Mouse (Mus musculus): ENCODE data around the gene Fkbp1a. TPM values are rescaled to one million over a fixed set of nuclear protein-coding genes. Genes with fewer than 3 reads are reported as not detected.

Gene Fkbp1a
- polyA plus RNA-seq, 1 experiment, result 228 TPM

DNA sequence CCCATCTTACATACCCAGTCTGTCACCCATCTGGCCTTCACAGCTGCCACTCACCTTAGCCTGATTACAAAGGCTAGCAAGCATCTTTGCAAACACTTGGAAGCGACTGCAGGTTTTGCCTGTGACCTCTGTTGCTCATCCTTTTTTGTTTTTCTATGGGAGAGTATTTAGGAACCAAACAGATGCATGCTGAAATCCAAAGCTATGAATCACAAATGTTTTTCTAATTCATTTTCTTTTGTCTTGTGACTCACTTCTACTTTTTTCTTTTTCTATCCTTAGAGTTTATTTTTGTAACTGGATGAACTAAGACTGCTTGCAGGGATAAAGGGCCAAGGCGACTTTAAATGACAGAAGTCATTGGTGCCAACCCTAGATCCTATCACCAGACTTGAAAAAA lies 16.8 kb upstream of the Fkbp1a start:
- H3K9me3 ChIP-seq, result no peaks in the 10 kb centered on the region
- no peak overlapping the region for H3K4me3 ChIP-seq (replicated peaks)
- H3K4me1 ChIP-seq, result peaks cover 48% of the 10 kb centered on the region
- TF ChIP-seq FLI1 (IDR thresholded peaks at IDR 0.05; ENCODE audit: low read length) (no peak), GATA1 (IDR thresholded peaks at IDR 0.05; ENCODE audit: borderline replicate concordance, low read length) (no peak)
- peaks cover 14% of the 10 kb centered on the region for H3K36me3 ChIP-seq (replicated peaks; ENCODE audit: low read length)
- H3K27me3 ChIP-seq (replicated peaks), result peaks cover 41% of the 10 kb centered on the region

GRCm38 (mm10) chr2:151528066-151528465 lies 14.2 kb upstream of the Fkbp1a start:
- no peaks in the 10 kb centered on the region for H3K9me3 ChIP-seq
- H3K4me3 ChIP-seq (replicated peaks), result no peak overlapping the region
- no peak for TF ChIP-seq FLI1 (IDR thresholded peaks at IDR 0.05; ENCODE audit: low read length)
- no peak for TF ChIP-seq GATA1 (IDR thresholded peaks at IDR 0.05; ENCODE audit: borderline replicate concordance, low read length)
- H3K4me1 ChIP-seq, result peaks cover 71% of the 10 kb centered on the region
- H3K27me3 ChIP-seq (replicated peaks), result peaks cover 37% of the 10 kb centered on the region
- H3K36me3 ChIP-seq (replicated peaks; ENCODE audit: low read length), result no peaks in the 10 kb centered on the region

DNA sequence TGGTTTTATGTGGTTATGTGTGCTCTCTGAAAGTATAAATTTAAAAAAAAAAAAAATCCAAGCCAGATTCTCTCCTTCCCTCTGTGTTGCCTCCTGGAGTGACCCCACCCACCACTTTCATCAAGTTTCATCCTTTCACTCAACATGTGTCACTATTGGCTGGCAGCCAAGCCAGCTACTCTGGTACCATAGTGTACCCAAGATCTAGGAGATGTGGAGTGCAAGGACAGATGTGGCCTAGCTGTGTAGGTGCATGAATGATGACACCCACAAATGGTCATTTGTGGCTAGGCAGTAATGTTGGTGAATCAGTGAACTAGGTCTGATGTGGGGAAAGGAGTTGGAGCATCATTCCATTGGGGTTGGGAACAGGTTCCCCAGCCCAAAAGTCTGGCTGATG lies 13.1 kb upstream of the Fkbp1a start:
- no peak for TF ChIP-seq FLI1 (IDR thresholded peaks at IDR 0.05; ENCODE audit: low read length)
- no peak for TF ChIP-seq GATA1 (IDR thresholded peaks at IDR 0.05; ENCODE audit: borderline replicate concordance, low read length)
- Histone ChIP-seq H3K9me3 (no peaks in the 10 kb centered on the region), H3K4me3 (replicated peaks) (no peak overlapping the region), H3K36me3 (replicated peaks; ENCODE audit: low read length) (no peaks in the 10 kb centered on the region), H3K4me1 (peaks cover 79% of the 10 kb centered on the region), H3K27me3 (replicated peaks) (peaks cover 37% of the 10 kb centered on the region)

- peaks cover 28% of the 10 kb centered on the region for H3K27me3 ChIP-seq (replicated peaks)
- H3K9me3 ChIP-seq, result peaks cover 5% of the 10 kb centered on the region; the same call in 1 of the 2 replicates
- H3K36me3 ChIP-seq (replicated peaks; ENCODE audit: low read length), result peaks cover 2% of the 10 kb centered on the region
- H3K4me3 ChIP-seq (replicated peaks), result peak overlapping the region; percentile 72
- no peak; the same call in 2 of the 3 replicates for TF ChIP-seq GATA1 (IDR thresholded peaks at IDR 0.05; ENCODE audit: borderline replicate concordance, low read length)
- no peak for TF ChIP-seq FLI1 (IDR thresholded peaks at IDR 0.05; ENCODE audit: low read length)
- peaks cover 70% of the 10 kb centered on the region for H3K4me1 ChIP-seq
Observed at GRCm38 (mm10) chr2:151530378-151531230, 11.7 kb upstream of the Fkbp1a start.

DNA sequence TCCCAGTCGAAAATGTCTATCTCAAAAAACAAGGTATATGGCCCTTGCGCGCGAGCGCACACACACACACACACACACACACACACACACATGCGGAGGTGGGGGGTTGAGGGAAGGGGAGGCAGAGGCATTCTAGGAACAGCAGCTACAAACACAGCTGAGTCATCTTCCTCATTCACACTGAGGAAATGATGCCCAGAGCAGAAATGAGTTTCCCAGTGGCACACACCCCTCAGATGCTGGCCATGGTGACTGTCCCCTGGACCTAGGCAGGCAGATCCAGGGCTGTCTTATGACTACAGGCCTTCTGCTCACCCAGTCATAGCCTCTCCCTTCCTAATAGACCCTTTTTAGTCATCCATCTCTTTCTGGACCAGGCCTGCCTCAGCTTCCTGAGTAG lies 8.7 kb upstream of the Fkbp1a start:
- Histone ChIP-seq H3K4me3 (replicated peaks) (no peak overlapping the region), H3K27me3 (replicated peaks) (peaks cover 4% of the 10 kb centered on the region), H3K9me3 (peaks cover 5% of the 10 kb centered on the region; the same call in 1 of the 2 replicates), H3K36me3 (replicated peaks; ENCODE audit: low read length) (peaks cover 2% of the 10 kb centered on the region), H3K4me1 (peaks cover 83% of the 10 kb centered on the region)
- TF ChIP-seq FLI1 (IDR thresholded peaks at IDR 0.05; ENCODE audit: low read length) (no peak), GATA1 (IDR thresholded peaks at IDR 0.05; ENCODE audit: borderline replicate concordance, low read length) (no peak)

GRCm38 (mm10) chr2:151535961-151536617 lies 6.2 kb upstream of the Fkbp1a start:
- peak overlapping the region; percentile 74 for H3K4me3 ChIP-seq (replicated peaks)
- H3K9me3 ChIP-seq, result peaks cover 5% of the 10 kb centered on the region; the same call in 1 of the 2 replicates
- H3K36me3 ChIP-seq (replicated peaks; ENCODE audit: low read length), result peaks cover 2% of the 10 kb centered on the region
- H3K4me1 ChIP-seq, result peaks cover 78% of the 10 kb centered on the region
- TF ChIP-seq FLI1 (IDR thresholded peaks at IDR 0.05; ENCODE audit: low read length) (no peak), GATA1 (IDR thresholded peaks at IDR 0.05; ENCODE audit: borderline replicate concordance, low read length) (no peak)
- H3K27me3 ChIP-seq (replicated peaks), result peaks cover 4% of the 10 kb centered on the region

GRCm38 (mm10) chr2:151536618-151536974 lies 5.7 kb upstream of the Fkbp1a start:
- Histone ChIP-seq H3K9me3 (peaks cover 5% of the 10 kb centered on the region; the same call in 1 of the 2 replicates), H3K4me3 (replicated peaks) (peak overlapping the region; percentile 42), H3K27me3 (replicated peaks) (peaks cover 7% of the 10 kb centered on the region), H3K4me1 (peaks cover 78% of the 10 kb centered on the region), H3K36me3 (replicated peaks; ENCODE audit: low read length) (peaks cover 2% of the 10 kb centered on the region)
- no peak for TF ChIP-seq FLI1 (IDR thresholded peaks at IDR 0.05; ENCODE audit: low read length)
- TF ChIP-seq GATA1 (IDR thresholded peaks at IDR 0.05; ENCODE audit: borderline replicate concordance, low read length), result no peak

DNA sequence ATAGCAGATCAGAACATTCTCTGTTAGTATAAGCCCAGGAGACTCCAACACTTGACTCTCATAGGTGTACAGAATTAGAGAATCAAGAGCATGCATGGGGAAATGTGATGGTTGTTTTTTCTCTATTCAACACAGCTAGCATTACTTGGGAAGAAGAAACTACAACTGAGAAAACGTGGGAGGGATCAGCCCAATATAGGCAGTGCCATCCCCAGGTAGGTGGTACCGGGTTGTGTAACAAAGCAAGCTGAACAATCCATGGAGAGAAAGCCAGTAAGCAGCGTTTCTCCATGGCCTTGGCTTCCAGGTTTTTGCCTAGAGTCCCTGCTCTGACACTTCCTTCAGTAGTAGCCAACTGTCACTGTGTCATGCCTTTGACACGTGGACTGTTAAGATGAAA lies 3.6 kb upstream of the Fkbp1a start:
- peaks cover 5% of the 10 kb centered on the region; the same call in 1 of the 2 replicates for H3K9me3 ChIP-seq
- H3K36me3 ChIP-seq (replicated peaks; ENCODE audit: low read length), result peaks cover 2% of the 10 kb centered on the region
- TF ChIP-seq GATA1 (IDR thresholded peaks at IDR 0.05; ENCODE audit: borderline replicate concordance, low read length) (no peak), FLI1 (IDR thresholded peaks at IDR 0.05; ENCODE audit: low read length) (no peak)
- peaks cover 81% of the 10 kb centered on the region for H3K4me1 ChIP-seq
- no peak overlapping the region for H3K4me3 ChIP-seq (replicated peaks)
- H3K27me3 ChIP-seq (replicated peaks), result peaks cover 19% of the 10 kb centered on the region

GRCm38 (mm10) chr2:151543063-151543895 lies 996 bp downstream of the Fkbp1a start:
- TF ChIP-seq FLI1 (IDR thresholded peaks at IDR 0.05; ENCODE audit: low read length) (no peak), GATA1 (IDR thresholded peaks at IDR 0.05; ENCODE audit: borderline replicate concordance, low read length) (no peak)
- Histone ChIP-seq H3K27me3 (replicated peaks) (peaks cover 28% of the 10 kb centered on the region), H3K4me1 (peaks cover 73% of the 10 kb centered on the region), H3K4me3 (replicated peaks) (peak overlapping the region; percentile 95), H3K9me3 (no peaks in the 10 kb centered on the region), H3K36me3 (replicated peaks; ENCODE audit: low read length) (peaks cover 39% of the 10 kb centered on the region)
